Mouse (Mus musculus): ENCODE measurements at regions not wholly inside any gene's neighbourhood (a gene's known extent, or its start where the extent isn't known, plus 50 kb on each side); places are given as distances from the start of the nearest gene placed in this dataset.

DNA sequence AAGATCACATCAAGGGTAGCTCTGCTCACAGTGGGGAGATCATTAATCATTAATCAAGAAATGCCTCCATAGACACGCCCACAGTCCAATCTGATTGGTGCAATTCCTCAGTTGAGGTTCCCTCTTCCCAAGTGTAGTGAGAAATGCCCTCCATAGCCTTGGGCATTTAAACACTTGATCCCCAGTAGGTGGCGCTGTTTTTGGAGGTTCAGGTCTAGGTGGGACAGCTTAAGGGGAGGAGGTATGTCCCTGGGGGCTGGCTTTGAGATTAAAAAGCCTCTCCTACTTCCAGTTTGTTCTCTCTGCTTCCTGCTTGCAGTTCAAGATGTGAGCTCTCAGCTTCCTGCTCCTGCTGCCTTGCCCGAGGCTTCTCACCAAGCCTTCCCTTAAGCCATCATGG is 200.5 kb upstream of the Map3k1 start:
- no peak overlapping the region for H3K27ac ChIP-seq (ENCODE audit: insufficient read depth, low read length)

DNA sequence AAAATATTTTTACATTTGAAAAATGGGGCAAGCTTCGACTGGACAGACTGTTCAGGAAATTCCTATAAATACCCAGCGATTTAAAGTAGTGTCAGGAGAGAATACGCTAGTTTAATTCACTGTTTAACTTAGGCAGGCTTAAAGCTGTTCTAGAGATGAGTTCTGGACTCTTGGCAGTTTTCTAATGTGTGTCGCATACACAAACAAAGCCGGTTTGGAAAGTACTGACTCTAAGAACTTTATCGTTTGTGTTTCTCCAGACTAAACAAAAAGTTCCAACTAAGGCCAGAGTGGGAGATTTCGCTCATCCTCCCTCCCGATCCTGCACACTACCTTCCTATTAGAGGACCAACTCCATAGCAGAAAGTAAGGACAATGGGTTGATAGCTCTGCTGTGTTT is 201.7 kb upstream of the Map3k1 start:
- Histone ChIP-seq H3K4me1 (ENCODE audit: control insufficient read depth, insufficient read depth, low read length) (no peaks in the 10 kb centered on the region), H3K9me3 (replicated peaks; ENCODE audit: control insufficient read depth, insufficient read depth, low read length, poor library complexity, severe bottlenecking) (0 out of 2 replicates have a peak, but pooled peaks cover 4% of the 10 kb centered on the region), H3K9ac (ENCODE audit: low read depth, poor library complexity, severe bottlenecking) (no peak overlapping the region), H3K4me3 (ENCODE audit: low read depth, low read length) (no peak overlapping the region), H3K27ac (ENCODE audit: insufficient read depth, low read length) (no peak overlapping the region), H3K36me3 (ENCODE audit: control insufficient read depth, insufficient read depth, low read length, poor library complexity, severe bottlenecking) (no peaks in the 10 kb centered on the region), H3K27me3 (ENCODE audit: control insufficient read depth, insufficient read depth, low read length, poor library complexity, severe bottlenecking) (no peaks in the 10 kb centered on the region; the same call in 1 of the 2 replicates)
- no peak for TF ChIP-seq CTCF (IDR thresholded peaks at IDR 0.05; ENCODE audit: low read depth, low read length)
- no peak for TF ChIP-seq POLR2A (IDR thresholded peaks at IDR 0.05; ENCODE audit: insufficient read depth, low read length)
- no peak for TF ChIP-seq EP300 (IDR thresholded peaks at IDR 0.05; ENCODE audit: insufficient read depth, low read depth, low read length)

More for the DNA sequence above, 200.5 kb upstream of the Map3k1 start:
- H3K27me3 ChIP-seq (ENCODE audit: control insufficient read depth, insufficient read depth, low read length, poor library complexity, severe bottlenecking), result no peaks in the 10 kb centered on the region; the same call in 1 of the 2 replicates
- no peaks in the 10 kb centered on the region for H3K9me3 ChIP-seq (replicated peaks; ENCODE audit: control insufficient read depth, insufficient read depth, low read length, poor library complexity, severe bottlenecking)
- H3K4me3 ChIP-seq (ENCODE audit: low read depth, low read length), result no peak overlapping the region
- no peaks in the 10 kb centered on the region for H3K36me3 ChIP-seq (ENCODE audit: control insufficient read depth, insufficient read depth, low read length, poor library complexity, severe bottlenecking)
- H3K9ac ChIP-seq (ENCODE audit: low read depth, poor library complexity, severe bottlenecking), result no peak overlapping the region
- no peak for TF ChIP-seq CTCF (IDR thresholded peaks at IDR 0.05; ENCODE audit: low read depth, low read length)
- no peak for TF ChIP-seq EP300 (IDR thresholded peaks at IDR 0.05; ENCODE audit: insufficient read depth, low read depth, low read length)
- no peaks in the 10 kb centered on the region for H3K4me1 ChIP-seq (ENCODE audit: control insufficient read depth, insufficient read depth, low read length)

DNA sequence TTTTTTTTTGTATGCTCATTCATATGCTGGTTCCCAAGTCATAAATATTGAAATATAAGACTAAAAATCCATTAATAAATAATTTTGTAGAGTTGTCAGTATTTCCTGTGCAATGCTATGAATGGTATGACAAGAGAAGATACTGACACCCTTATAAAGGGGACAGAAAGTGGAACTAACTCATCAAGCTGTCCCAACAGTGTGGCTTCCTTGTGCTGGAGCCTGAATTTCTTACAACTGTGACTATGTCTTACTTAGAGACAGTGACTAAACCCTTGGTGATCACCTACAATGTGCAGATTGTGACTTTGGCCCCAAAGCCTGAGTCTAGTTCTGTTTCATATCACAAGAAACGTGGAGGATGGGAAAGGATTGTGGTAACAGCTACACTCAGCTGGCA is 203.8 kb upstream of the Map3k1 start:
- no peak overlapping the region for H3K9ac ChIP-seq (ENCODE audit: low read depth, poor library complexity, severe bottlenecking)
- no peaks in the 10 kb centered on the region for H3K36me3 ChIP-seq (ENCODE audit: control insufficient read depth, insufficient read depth, low read length, poor library complexity, severe bottlenecking)
- H3K27ac ChIP-seq (ENCODE audit: insufficient read depth, low read length), result no peak overlapping the region
- no peaks in the 10 kb centered on the region for H3K4me1 ChIP-seq (ENCODE audit: control insufficient read depth, insufficient read depth, low read length)
- H3K9me3 ChIP-seq (replicated peaks; ENCODE audit: control insufficient read depth, insufficient read depth, low read length, poor library complexity, severe bottlenecking), result 0 out of 2 replicates have a peak, but pooled peaks cover 4% of the 10 kb centered on the region
- TF ChIP-seq POLR2A (IDR thresholded peaks at IDR 0.05; ENCODE audit: insufficient read depth, low read length) (no peak), EP300 (IDR thresholded peaks at IDR 0.05; ENCODE audit: insufficient read depth, low read depth, low read length) (no peak), CTCF (IDR thresholded peaks at IDR 0.05; ENCODE audit: low read depth, low read length) (no peak)
- H3K4me3 ChIP-seq (ENCODE audit: low read depth, low read length), result no peak overlapping the region
- no peaks in the 10 kb centered on the region; the same call in 1 of the 2 replicates for H3K27me3 ChIP-seq (ENCODE audit: control insufficient read depth, insufficient read depth, low read length, poor library complexity, severe bottlenecking)

DNA sequence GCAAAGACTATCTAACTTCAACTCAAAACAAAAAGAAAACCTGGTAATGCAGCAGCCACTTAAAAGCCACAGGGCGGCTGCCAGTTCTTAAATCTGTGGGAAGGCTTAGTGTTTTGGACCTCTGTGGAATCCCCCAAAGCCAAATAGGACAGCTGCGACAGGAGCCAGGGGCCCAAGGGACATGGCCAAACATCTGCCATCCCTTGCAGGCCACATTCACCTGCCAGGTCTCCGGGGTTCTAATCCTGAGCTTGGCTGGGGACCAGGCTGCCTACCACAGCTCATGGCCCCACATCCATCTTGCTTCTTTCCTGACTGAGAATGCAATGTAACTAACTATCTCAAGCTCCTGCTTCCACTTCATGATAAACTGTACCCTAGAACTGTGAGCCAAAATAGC is 206.3 kb upstream of the Map3k1 start:
- Histone ChIP-seq H3K4me3 (ENCODE audit: low read depth, low read length) (no peak overlapping the region), H3K27ac (ENCODE audit: insufficient read depth, low read length) (no peak overlapping the region), H3K9me3 (replicated peaks; ENCODE audit: control insufficient read depth, insufficient read depth, low read length, poor library complexity, severe bottlenecking) (0 out of 2 replicates have a peak, but pooled peaks cover 4% of the 10 kb centered on the region), H3K27me3 (ENCODE audit: control insufficient read depth, insufficient read depth, low read length, poor library complexity, severe bottlenecking) (no peaks in the 10 kb centered on the region; the same call in 1 of the 2 replicates), H3K36me3 (ENCODE audit: control insufficient read depth, insufficient read depth, low read length, poor library complexity, severe bottlenecking) (no peaks in the 10 kb centered on the region), H3K4me1 (ENCODE audit: control insufficient read depth, insufficient read depth, low read length) (no peaks in the 10 kb centered on the region), H3K9ac (ENCODE audit: low read depth, poor library complexity, severe bottlenecking) (no peak overlapping the region)
- TF ChIP-seq EP300 (IDR thresholded peaks at IDR 0.05; ENCODE audit: insufficient read depth, low read depth, low read length) (no peak), POLR2A (IDR thresholded peaks at IDR 0.05; ENCODE audit: insufficient read depth, low read length) (no peak), CTCF (IDR thresholded peaks at IDR 0.05; ENCODE audit: low read depth, low read length) (no peak)

DNA sequence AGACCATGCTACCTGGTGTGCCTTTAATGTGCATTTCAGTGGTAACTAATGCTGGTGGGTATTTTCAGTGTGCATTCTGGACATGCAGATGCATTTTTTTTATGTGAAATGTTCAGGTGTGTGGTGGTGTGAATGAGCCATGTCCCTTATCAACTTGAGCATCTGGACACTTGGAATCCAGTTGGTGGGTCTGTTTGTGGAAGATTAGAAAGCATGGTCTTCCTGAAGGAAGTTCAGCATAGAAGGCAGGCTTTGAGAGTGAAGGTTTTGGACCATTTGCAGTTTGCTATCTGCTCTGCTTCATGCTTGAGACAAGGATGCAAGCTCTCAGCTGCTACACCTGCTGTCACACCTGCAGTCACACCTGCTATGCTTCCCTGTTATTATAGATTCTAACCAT is 207.5 kb upstream of the Map3k1 start:
- no peak overlapping the region for H3K27ac ChIP-seq (ENCODE audit: insufficient read depth, low read length)
- no peak overlapping the region for H3K4me3 ChIP-seq (ENCODE audit: low read depth, low read length)
- H3K36me3 ChIP-seq (ENCODE audit: control insufficient read depth, insufficient read depth, low read length, poor library complexity, severe bottlenecking), result no peaks in the 10 kb centered on the region
- no peaks in the 10 kb centered on the region; the same call in 1 of the 2 replicates for H3K27me3 ChIP-seq (ENCODE audit: control insufficient read depth, insufficient read depth, low read length, poor library complexity, severe bottlenecking)
- no peak for TF ChIP-seq POLR2A (IDR thresholded peaks at IDR 0.05; ENCODE audit: insufficient read depth, low read length)
- no peak for TF ChIP-seq EP300 (IDR thresholded peaks at IDR 0.05; ENCODE audit: insufficient read depth, low read depth, low read length)
- TF ChIP-seq CTCF (IDR thresholded peaks at IDR 0.05; ENCODE audit: low read depth, low read length), result no peak
- no peak overlapping the region for H3K9ac ChIP-seq (ENCODE audit: low read depth, poor library complexity, severe bottlenecking)
- H3K4me1 ChIP-seq (ENCODE audit: control insufficient read depth, insufficient read depth, low read length), result no peaks in the 10 kb centered on the region
- 0 out of 2 replicates have a peak, but pooled peaks cover 4% of the 10 kb centered on the region for H3K9me3 ChIP-seq (replicated peaks; ENCODE audit: control insufficient read depth, insufficient read depth, low read length, poor library complexity, severe bottlenecking)

DNA sequence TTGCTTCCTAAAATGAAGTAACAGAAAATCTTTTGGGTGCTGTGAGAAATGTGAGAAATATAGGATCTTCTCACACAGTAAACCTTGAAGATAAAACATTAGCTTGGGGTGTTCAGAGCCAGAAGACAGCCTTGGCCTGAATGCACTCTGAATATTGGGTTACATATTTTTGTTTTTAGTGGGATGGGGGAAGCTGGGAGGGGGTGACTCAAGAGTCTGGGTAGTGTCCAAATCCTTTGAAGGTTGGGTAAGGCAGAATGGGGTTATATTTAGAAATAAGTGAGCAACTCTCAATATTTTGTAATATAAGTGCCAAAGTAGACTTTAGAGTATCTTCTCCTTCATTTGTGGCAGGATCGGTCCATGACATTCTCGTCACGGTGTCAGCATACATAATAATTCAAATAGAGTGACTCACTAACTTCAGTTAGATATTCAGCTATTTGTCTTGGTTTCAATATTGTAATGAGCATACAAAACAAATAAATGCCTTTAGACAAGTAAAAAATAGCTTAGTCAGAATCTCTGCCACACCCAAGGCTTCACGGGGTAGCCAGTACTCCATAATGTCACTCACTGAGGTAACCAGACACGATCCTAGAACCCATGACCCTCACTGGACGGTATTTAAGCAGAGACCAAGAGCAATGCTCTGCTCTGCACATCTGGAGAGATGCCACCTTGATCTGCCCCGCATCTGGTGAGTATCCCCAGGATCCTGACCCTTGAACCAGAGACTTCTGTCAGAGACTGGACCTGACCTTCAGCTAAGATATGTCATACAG is 209.9 kb upstream of the Map3k1 start:
- H3K4me1 ChIP-seq (ENCODE audit: control insufficient read depth, insufficient read depth, low read length), result no peaks in the 10 kb centered on the region
- H3K9me3 ChIP-seq (replicated peaks; ENCODE audit: control insufficient read depth, insufficient read depth, low read length, poor library complexity, severe bottlenecking), result 0 out of 2 replicates have a peak, but pooled peaks cover 4% of the 10 kb centered on the region

More for the DNA sequence above, 209.9 kb upstream of the Map3k1 start:
- H3K27me3 ChIP-seq (ENCODE audit: control insufficient read depth, insufficient read depth, low read length, poor library complexity, severe bottlenecking), result no peaks in the 10 kb centered on the region; the same call in 1 of the 2 replicates
- H3K27ac ChIP-seq (ENCODE audit: insufficient read depth, low read length), result no peak overlapping the region
- H3K36me3 ChIP-seq (ENCODE audit: control insufficient read depth, insufficient read depth, low read length, poor library complexity, severe bottlenecking), result no peaks in the 10 kb centered on the region
- H3K4me3 ChIP-seq (ENCODE audit: low read depth, low read length), result no peak overlapping the region
- TF ChIP-seq CTCF (IDR thresholded peaks at IDR 0.05; ENCODE audit: low read depth, low read length) (no peak), POLR2A (IDR thresholded peaks at IDR 0.05; ENCODE audit: insufficient read depth, low read length) (no peak), EP300 (IDR thresholded peaks at IDR 0.05; ENCODE audit: insufficient read depth, low read depth, low read length) (no peak)
- no peak overlapping the region for H3K9ac ChIP-seq (ENCODE audit: low read depth, poor library complexity, severe bottlenecking)

Measured in ES-Bruce4 (cell line).